Mouse (Mus musculus) kidney, postnatal 0 days (tissue): ENCODE measurements around the gene Ryr1. TPM values are rescaled to one million over a fixed set of nuclear protein-coding genes. Genes with fewer than 3 reads are reported as not detected.

Source experiments
- ATAC-seq: fragments of 200-750 bp; cut with Nextera tagmentation; replicated peaks from 2 replicates; pipeline ENCODE4 v1.8.0; 2017; ENCODE audit warnings: low read depth, moderate number of reproducible peaks, moderate TSS enrichment, moderate library complexity; ENCODE audit not compliant: low FRiP score
- DNase-seq: peaks from one replicate; pipeline ENCODE4 v3.0.0-alpha.2; 2016; ENCODE audit warnings: low spot score
- H3K27ac ChIP-seq: fragments of 300-500 bp; sonication (generic); 2 replicates; pipeline ENCODE4 v1.5.1; 2014; ENCODE audit warnings: mild to moderate bottlenecking
- H3K27me3 ChIP-seq: fragments of 300-500 bp; sonication (generic); 2 replicates; pipeline ENCODE4 v1.6.1; 2014; ENCODE audit warnings: low read length, mixed read lengths; ENCODE audit not compliant: insufficient read depth
- H3K36me3 ChIP-seq: fragments of 300-500 bp; sonication (generic); 2 replicates; pipeline ENCODE4 v1.6.1; 2014; ENCODE audit warnings: low read length, mixed read lengths; ENCODE audit not compliant: insufficient read depth
- H3K4me1 ChIP-seq: fragments of 300-500 bp; sonication (generic); replicated peaks from 2 replicates; pipeline ENCODE4 v1.6.1; 2014; ENCODE audit warnings: antibody characterized with exemption, low read length, mixed read lengths; ENCODE audit not compliant: insufficient read depth
- H3K4me2 ChIP-seq: fragments of 300-500 bp; sonication (generic); 2 replicates; pipeline ENCODE4 v1.6.1; 2014; ENCODE audit warnings: mild to moderate bottlenecking, low read length, moderate library complexity, mixed read lengths
- H3K4me3 ChIP-seq: fragments of 300-500 bp; sonication (generic); replicated peaks from 2 replicates; pipeline ENCODE4 v1.5.1; 2014; ENCODE audit warnings: low read depth, low read length
- H3K9ac ChIP-seq: fragments of 300-500 bp; sonication (generic); 2 replicates; pipeline ENCODE4 v1.6.1; 2014; ENCODE audit warnings: low read depth, low read length
- H3K9me3 ChIP-seq: fragments of 300-500 bp; sonication (generic); replicated peaks from 2 replicates; pipeline ENCODE4 v1.6.1; 2016; ENCODE audit warnings: low read length, inconsistent platforms, mixed read lengths
- CTCF ChIP-seq: IDR thresholded peaks from 2 replicates; pipeline ENCODE4 v1.5.1; 2016; ENCODE audit warnings: antibody characterized with exemption, low read depth, mild to moderate bottlenecking, moderate library complexity
- WGBS: fragments of 180-500 bp; shearing (Covaris S2); extraction: QIAGEN DNeasy Blood & Tissue Kit; methylation state at CpG from one replicate; pipeline ENCODE4 v1.1.7; 2014; 5-methylcytosine and 5-hydroxymethylcytosine counted together
- polyA plus RNA-seq: library from polyadenylated mRNA; unstranded; fragments of >200 nt; fragmentation: Nextera tagmentation; extraction: Ambion mirVana; gene quantifications from 2 replicates; pipeline ENCODE4 v1.2.1, GENCODE M21; 2015

The Ryr1 gene
- polyA plus RNA-seq, 1 experiment from 2014 or later: 0.17 TPM

DNA sequence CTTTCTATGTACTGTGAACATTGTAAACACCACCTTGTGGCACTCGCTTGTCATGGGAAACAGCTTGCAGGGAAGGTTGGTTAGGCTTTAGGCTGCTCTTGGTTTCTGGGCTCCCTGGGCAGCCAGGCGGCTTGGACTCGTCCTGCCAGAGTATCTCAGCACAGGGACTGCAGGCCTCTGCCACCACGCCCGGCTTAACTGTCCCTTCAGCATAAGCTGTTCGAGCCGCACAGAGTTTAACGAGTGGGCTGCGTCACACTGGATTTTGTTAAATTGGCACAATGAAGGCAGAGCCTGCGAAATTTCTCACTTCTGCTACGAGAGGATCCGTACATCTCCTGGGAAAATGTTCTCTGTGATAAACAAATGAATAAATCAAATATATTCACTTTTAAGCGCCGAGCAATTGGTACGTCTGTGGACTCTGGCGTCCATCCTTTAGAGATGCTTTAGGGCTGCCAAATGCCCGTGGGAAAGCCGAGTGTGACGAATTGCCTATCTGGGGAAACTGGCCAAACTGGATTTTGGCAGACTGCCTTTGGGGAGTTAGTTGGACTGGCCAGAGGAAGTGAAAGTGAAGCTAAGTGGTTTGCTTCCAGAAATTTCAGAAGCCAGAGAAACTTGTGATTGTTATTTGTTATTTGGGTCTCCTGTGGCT, 81.8 kb downstream of the Ryr1 start:
- TF ChIP-seq CTCF: peak; percentile 26; the same call in 1 of the 2 replicates
- Histone ChIP-seq H3K4me2 (peak overlapping the region; percentile 35), H3K9ac (no peak overlapping the region), H3K27me3 (no peaks in the 10 kb centered on the region), H3K36me3 (no peaks in the 10 kb centered on the region), H3K4me1 (peaks cover 14% of the 10 kb centered on the region; the same call in 1 of the 2 replicates), H3K27ac (peak overlapping the region; percentile 56), H3K9me3 (no peaks in the 10 kb centered on the region), H3K4me3 (no peak overlapping the region)
- WGBS: 45% methylated on average over 19 of the region's 19 CpGs
- ATAC-seq: no peak
- peak; percentile 80 for DNase-seq

DNA sequence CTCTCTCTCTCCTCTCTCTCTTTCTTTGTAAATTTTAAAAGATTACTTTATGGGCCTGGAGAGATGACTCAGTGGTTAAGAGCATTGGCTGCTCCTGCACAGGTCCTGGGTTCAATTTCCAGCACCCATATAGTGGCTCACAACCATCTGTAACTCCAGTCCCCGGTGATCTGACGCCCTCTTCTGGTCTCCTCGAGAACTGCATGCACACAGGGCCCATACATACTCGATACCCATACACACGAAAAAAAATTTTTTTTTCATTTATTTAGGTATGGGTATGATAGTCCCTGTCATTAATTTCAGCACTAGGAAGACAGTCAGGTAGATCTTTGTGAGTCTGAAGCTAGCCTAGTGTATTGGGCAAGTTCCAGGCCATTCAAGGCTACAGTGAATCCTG, 83.8 kb downstream of the Ryr1 start:
- TF ChIP-seq CTCF: peak; percentile 37; the same call in 1 of the 2 replicates
- WGBS: 84% methylated on average over 5 of the region's 5 CpGs
- Histone ChIP-seq H3K27me3 (no peaks in the 10 kb centered on the region), H3K4me2 (no peak overlapping the region), H3K27ac (no peak overlapping the region), H3K9ac (no peak overlapping the region), H3K36me3 (no peaks in the 10 kb centered on the region), H3K9me3 (no peaks in the 10 kb centered on the region), H3K4me1 (peaks cover 14% of the 10 kb centered on the region; the same call in 1 of the 2 replicates), H3K4me3 (no peak overlapping the region)
- DNase-seq (no peak), ATAC-seq (no peak)

DNA sequence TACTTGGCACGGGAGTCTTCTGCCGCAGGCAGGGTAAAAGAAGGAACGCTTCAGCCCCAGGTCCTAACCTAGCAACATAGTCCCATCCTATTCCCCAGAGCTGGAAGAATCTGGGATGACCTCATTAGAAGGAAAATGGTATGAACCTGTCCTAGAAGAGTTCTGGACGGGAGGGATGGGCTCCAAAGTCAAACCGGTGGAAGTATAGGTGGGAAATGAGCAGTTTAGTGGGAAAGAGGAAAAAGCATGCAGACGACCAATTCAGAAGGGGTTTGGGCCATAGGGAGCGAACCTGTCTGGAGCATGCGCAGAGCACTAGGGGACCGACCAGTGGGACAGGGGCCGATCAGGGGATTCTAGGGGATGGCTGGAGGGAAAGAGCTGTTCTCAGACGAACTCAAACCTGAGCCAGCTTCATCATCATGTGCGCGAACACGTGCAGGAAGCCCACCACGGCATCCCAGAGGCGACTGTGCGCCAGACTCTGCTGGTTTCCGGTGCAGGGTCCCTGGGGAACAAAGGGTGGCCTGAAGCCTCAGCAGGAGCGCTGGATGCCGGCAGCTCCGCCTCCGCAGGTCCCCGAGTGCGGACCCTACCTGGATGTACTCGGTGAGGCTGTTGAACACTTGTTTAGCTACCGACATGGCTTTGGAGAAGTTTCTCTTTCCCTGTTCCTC, 84.9 kb downstream of the Ryr1 start:
- Histone ChIP-seq H3K9ac (peak overlapping the region; percentile 51), H3K27me3 (no peaks in the 10 kb centered on the region), H3K4me1 (peaks cover 14% of the 10 kb centered on the region; the same call in 1 of the 2 replicates), H3K27ac (no peak overlapping the region), H3K36me3 (no peaks in the 10 kb centered on the region), H3K4me2 (peak overlapping the region; percentile 61), H3K9me3 (no peaks in the 10 kb centered on the region), H3K4me3 (peak overlapping the region; percentile 23)
- peak; percentile 35 for DNase-seq
- 1% methylated on average over 26 of the region's 26 CpGs for WGBS
- ATAC-seq: no peak
- TF ChIP-seq CTCF: no peak

DNA sequence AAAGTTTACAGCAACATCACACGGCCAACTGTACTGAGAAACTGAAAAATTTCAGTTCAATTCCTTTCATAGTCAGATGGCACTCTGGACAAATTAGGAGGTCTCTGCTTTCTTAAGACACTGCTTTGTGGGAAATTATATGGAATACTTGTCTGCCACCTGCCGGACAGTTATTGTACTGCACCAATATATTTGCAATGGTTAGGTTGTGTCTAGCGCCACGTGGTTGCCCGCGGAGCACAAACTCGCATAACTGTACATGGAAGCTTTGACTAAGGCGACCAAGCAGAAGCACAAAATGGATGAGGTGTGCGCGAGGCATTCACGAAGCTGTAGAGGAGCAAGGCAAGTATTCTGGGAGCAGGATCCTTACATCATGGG, 85.4 kb downstream of the Ryr1 start:
- TF ChIP-seq CTCF: peak; percentile 98
- peak overlapping the region; percentile 61 for H3K4me2 ChIP-seq
- peak; percentile 94 for DNase-seq
- H3K36me3 ChIP-seq: no peaks in the 10 kb centered on the region
- H3K4me3 ChIP-seq: peak overlapping the region; percentile 23
- WGBS: 1% methylated on average over 11 of the region's 11 CpGs
- no peak overlapping the region for H3K9ac ChIP-seq
- 0 out of 2 replicates have a peak, but pooled peaks have one; percentile 25 for ATAC-seq
- peaks cover 14% of the 10 kb centered on the region; the same call in 1 of the 2 replicates for H3K4me1 ChIP-seq
- H3K9me3 ChIP-seq: no peaks in the 10 kb centered on the region
- H3K27ac ChIP-seq: no peak overlapping the region
- H3K27me3 ChIP-seq: no peaks in the 10 kb centered on the region

DNA sequence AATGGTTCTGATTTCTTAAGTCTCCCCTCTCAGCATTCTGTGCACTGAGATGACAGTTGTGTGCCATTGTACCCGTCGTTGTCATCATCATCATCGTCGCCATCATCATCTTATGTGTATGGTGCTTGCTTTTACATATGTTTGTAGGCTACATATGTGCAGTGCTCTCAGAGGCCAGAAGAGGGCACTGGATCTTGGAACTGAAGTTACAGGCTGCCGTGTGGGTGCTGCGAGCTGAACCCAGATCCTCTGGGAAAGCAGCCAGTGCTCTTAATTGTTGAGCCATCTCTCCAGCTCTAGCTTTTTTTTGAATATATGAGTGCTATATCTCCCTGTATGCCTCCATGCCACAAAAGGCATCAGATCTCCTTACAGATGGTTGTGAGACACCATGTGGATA, 87.7 kb downstream of the Ryr1 start:
- no peak for DNase-seq
- Histone ChIP-seq H3K9me3 (no peaks in the 10 kb centered on the region), H3K27me3 (no peaks in the 10 kb centered on the region), H3K4me3 (no peak overlapping the region), H3K36me3 (no peaks in the 10 kb centered on the region), H3K4me2 (no peak overlapping the region), H3K4me1 (0 out of 2 replicates have a peak, but pooled peaks cover 3% of the 10 kb centered on the region), H3K27ac (no peak overlapping the region), H3K9ac (no peak overlapping the region)
- 89% methylated on average over 6 of the region's 6 CpGs for WGBS
- no peak for ATAC-seq
- peak; percentile 12; the same call in 1 of the 2 replicates for TF ChIP-seq CTCF

DNA sequence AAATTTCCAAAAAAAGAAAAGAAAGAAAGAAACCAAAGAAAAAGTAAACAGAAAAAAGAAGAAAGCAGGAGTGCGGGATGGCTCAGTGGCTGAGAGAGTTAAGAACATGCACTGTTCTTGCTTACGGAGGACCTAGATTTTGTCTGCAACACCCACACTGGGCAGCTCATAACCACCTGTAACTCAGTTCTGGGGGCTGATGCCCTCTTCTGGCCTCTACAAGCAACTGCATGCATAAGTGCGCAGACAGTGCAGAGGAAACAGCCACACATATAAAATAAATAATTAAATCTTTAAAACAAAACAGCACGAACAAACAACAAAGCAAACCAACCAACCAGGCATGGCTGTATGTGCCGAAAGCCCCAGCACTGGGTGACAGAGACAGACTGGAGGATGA, 92.3 kb downstream of the Ryr1 start:
- H3K27ac ChIP-seq: no peak overlapping the region
- ATAC-seq: no peak
- H3K9me3 ChIP-seq: no peaks in the 10 kb centered on the region
- H3K36me3 ChIP-seq: no peaks in the 10 kb centered on the region
- TF ChIP-seq CTCF: peak; percentile 56
- peak; percentile 15 for DNase-seq
- 88% methylated on average over 5 of the region's 5 CpGs for WGBS
- no peaks in the 10 kb centered on the region for H3K4me1 ChIP-seq
- H3K9ac ChIP-seq: no peak overlapping the region
- H3K4me2 ChIP-seq: no peak overlapping the region
- no peak overlapping the region for H3K4me3 ChIP-seq
- H3K27me3 ChIP-seq: no peaks in the 10 kb centered on the region
